Mouse (Mus musculus) small intestine, adult 2 months (tissue): ENCODE measurements around the gene Pde1c. TPM values are rescaled to one million over a fixed set of nuclear protein-coding genes. Genes with fewer than 3 reads are reported as not detected.

Experiments used
- H3K27ac ChIP-seq: fragments of 200-500 bp; 2 replicates; pipeline ENCODE4 v1.5.1; 2012; ENCODE audit warnings: low read depth, low read length, control low read depth, inconsistent platforms; ENCODE audit not compliant: insufficient read depth
- H3K27me3 ChIP-seq: fragments of 200-500 bp; 2 replicates; pipeline ENCODE4 v1.6.1; 2012; ENCODE audit warnings: mild to moderate bottlenecking, moderate library complexity, low read length, inconsistent platforms; ENCODE audit not compliant: control insufficient read depth, insufficient read depth
- H3K36me3 ChIP-seq: fragments of 200-500 bp; 2 replicates; pipeline ENCODE4 v1.6.1; 2012; ENCODE audit warnings: mild to moderate bottlenecking, low read length, control low read depth, inconsistent platforms; ENCODE audit not compliant: control insufficient read depth, insufficient read depth
- H3K4me1 ChIP-seq: fragments of 200-500 bp; 2 replicates; pipeline ENCODE4 v1.6.1; 2012; ENCODE audit warnings: low read length, inconsistent platforms, mixed read lengths; ENCODE audit not compliant: control insufficient read depth, insufficient read depth, insufficient read length
- H3K4me3 ChIP-seq: fragments of 200-500 bp; 2 replicates; pipeline ENCODE4 v1.5.1; 2012; ENCODE audit warnings: low read depth, mild to moderate bottlenecking, control low read depth, inconsistent platforms, low read length, moderate library complexity
- CTCF ChIP-seq: fragments of 200-500 bp; IDR thresholded peaks from 2 replicates; pipeline ENCODE4 v1.5.1; 2012; ENCODE audit warnings: low read depth, mild to moderate bottlenecking, control low read depth, inconsistent platforms, low read length, moderate library complexity, mixed read lengths; ENCODE audit not compliant: insufficient replicate concordance, insufficient read length; ENCODE audit errors: extremely low read depth
- POLR2A ChIP-seq: fragments of 200-500 bp; IDR thresholded peaks from 2 replicates; pipeline ENCODE4 v1.6.1; 2012; ENCODE audit warnings: low read depth, mild to moderate bottlenecking, control low read depth, inconsistent platforms, low read length, moderate library complexity
- WGBS: fragments of 180-500 bp; shearing (Covaris S2); methylation state at CpG from one replicate; pipeline ENCODE4 v1.1.7; 2018; 5-methylcytosine and 5-hydroxymethylcytosine counted together
- polyA plus RNA-seq: library from polyadenylated mRNA; depleted of rRNA; stranded (reverse); fragments of >200 nt; gene quantifications from 2 replicates; pipeline ENCODE4 v1.2.3, GENCODE M21; 2012

Pde1c gene
- polyA plus RNA-seq, 1 experiment = 0.18 TPM

- Histone ChIP-seq H3K4me1 (no peaks in the 10 kb centered on the region), H3K4me3 (no peak overlapping the region), H3K27me3 (no peaks in the 10 kb centered on the region), H3K36me3 (no peaks in the 10 kb centered on the region), H3K27ac (no peak overlapping the region)
- TF ChIP-seq CTCF = no peak
- no peak for TF ChIP-seq POLR2A
- 25% methylated on average over 10 of the region's 10 CpGs for WGBS
Observed at GRCm38 (mm10) chr6:56373046-56373751, 195.7 kb downstream of the Pde1c start.

GRCm38 (mm10) chr6:56369462-56369861, 199.4 kb downstream of the Pde1c start:
- Histone ChIP-seq H3K4me1 (no peaks in the 10 kb centered on the region), H3K36me3 (no peaks in the 10 kb centered on the region), H3K27ac (no peak overlapping the region), H3K27me3 (no peaks in the 10 kb centered on the region), H3K4me3 (no peak overlapping the region)
- 83% methylated on average over 13 of the region's 13 CpGs for WGBS
- TF ChIP-seq CTCF (no peak), POLR2A (no peak)

- Histone ChIP-seq H3K27me3 (no peaks in the 10 kb centered on the region), H3K4me3 (no peak overlapping the region), H3K27ac (no peak overlapping the region), H3K36me3 (no peaks in the 10 kb centered on the region), H3K4me1 (no peaks in the 10 kb centered on the region)
- TF ChIP-seq POLR2A (no peak), CTCF (no peak)
- WGBS = 28% methylated on average over 1 of the region's 1 CpGs
Observed at GRCm38 (mm10) chr6:56368116-56368515, 200.8 kb downstream of the Pde1c start.

DNA sequence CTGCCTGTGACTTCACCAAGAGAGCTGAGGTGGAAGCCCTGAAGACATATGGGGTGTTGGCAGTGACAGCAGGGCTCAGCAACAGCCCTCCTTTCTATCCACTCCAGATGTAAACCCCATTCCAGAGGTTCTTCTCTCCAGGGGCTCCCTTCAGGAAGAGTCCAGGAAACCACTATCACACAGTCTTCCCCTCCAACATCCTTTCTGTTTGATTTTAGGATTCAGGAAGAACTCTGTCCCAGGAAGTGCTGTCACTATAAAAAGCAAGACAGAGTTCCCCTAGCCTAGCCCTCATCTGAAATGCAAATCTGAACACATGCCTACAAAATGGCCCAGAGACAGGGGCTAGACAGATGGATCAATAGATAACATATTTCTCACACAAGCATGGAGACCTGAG, 201.6 kb downstream of the Pde1c start:
- H3K4me1 ChIP-seq = no peaks in the 10 kb centered on the region
- no peaks in the 10 kb centered on the region for H3K36me3 ChIP-seq
- H3K27ac ChIP-seq = no peak overlapping the region
- no peak for TF ChIP-seq CTCF
- H3K27me3 ChIP-seq = no peaks in the 10 kb centered on the region
- H3K4me3 ChIP-seq = no peak overlapping the region

- Histone ChIP-seq H3K27ac (no peak overlapping the region), H3K36me3 (no peaks in the 10 kb centered on the region), H3K4me3 (no peak overlapping the region), H3K27me3 (no peaks in the 10 kb centered on the region), H3K4me1 (0 out of 2 replicates have a peak, but pooled peaks cover 2% of the 10 kb centered on the region)
- WGBS = 3% methylated on average over 5 of the region's 5 CpGs
- TF ChIP-seq CTCF (no peak), POLR2A (no peak)
Observed at GRCm38 (mm10) chr6:56362650-56363049, 206.3 kb downstream of the Pde1c start.

DNA sequence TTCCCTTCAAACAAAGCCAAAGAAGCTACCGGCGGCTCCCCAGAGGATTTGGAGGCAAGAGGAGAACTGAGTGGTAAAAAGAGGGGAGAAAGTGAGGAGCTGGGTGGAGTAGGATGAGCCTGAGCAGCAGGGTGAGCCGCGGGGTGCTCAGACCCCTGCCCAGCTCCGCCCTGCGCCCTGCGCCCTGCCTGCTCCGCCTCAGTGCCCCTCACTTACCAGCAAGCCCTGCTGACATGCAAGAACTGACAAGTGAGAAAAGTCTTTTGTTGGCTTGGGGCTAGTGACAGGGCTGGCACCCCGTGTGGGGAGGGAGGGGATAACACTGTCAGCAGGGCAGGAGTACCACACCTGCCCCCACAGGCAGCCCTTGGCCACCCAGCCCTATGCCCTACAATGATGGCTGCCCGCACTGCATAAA, 206.8 kb downstream of the Pde1c start:
- WGBS = 3% methylated on average over 10 of the region's 10 CpGs
- H3K4me3 ChIP-seq = peak overlapping the region; percentile 31
- 0 out of 2 replicates have a peak, but pooled peaks cover 2% of the 10 kb centered on the region for H3K4me1 ChIP-seq

DNA sequence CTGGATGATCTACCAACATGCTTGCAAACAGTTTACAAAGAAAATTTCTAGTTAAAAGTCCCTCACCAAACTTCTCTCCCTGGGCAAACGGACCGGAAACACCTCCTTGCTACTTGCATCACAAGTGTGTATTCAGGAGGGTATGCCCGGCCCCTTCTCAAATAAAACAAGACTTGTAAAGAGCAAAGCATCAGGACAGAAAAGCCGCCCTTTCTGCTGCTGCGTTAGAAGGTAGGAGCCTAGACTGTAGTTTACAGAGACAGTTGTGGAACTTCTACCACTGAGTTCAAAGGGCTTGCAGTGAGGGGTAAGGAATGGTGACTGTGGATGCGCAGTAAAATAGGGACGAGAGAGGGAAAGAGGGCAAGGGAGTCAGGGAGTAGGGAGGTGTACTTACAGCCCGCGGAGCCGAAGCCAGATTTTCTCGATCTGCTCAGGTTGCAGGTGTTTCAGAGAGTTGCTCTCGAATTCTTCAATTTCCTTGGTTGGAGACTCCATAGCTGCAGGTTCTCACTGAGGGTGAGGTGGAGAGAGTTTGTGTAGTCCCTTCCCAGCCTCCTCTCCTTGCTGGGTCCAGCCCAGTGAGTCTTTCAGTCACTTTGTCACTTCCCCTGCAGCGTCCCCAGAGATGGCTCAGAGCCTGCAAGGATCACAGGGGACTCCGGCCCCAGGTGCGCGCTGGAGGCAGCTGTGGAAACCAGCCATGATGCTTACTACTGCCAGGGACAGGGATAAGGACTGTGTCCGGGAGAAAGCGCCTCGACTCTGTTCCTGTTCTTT, 207.4 kb downstream of the Pde1c start:
- Histone ChIP-seq H3K36me3 (no peaks in the 10 kb centered on the region), H3K4me1 (0 out of 2 replicates have a peak, but pooled peaks cover 2% of the 10 kb centered on the region), H3K4me3 (peak overlapping the region; percentile 31), H3K27ac (no peak overlapping the region), H3K27me3 (no peaks in the 10 kb centered on the region)
- WGBS = 7% methylated on average over 19 of the region's 19 CpGs
- no peak for TF ChIP-seq CTCF
- TF ChIP-seq POLR2A = no peak

More for the DNA sequence above, 206.8 kb downstream of the Pde1c start:
- TF ChIP-seq POLR2A (no peak), CTCF (no peak)
- H3K36me3 ChIP-seq = no peaks in the 10 kb centered on the region
- H3K27me3 ChIP-seq = no peaks in the 10 kb centered on the region
- H3K27ac ChIP-seq = no peak overlapping the region
